Mouse (Mus musculus) layer of hippocampus, adult 9-11 months (tissue): ENCODE measurements around the gene Baiap3.

Source experiments
- DNase-seq: peaks from one replicate; pipeline ENCODE4 v3.0.0; 2022

Gene Baiap3

DNA sequence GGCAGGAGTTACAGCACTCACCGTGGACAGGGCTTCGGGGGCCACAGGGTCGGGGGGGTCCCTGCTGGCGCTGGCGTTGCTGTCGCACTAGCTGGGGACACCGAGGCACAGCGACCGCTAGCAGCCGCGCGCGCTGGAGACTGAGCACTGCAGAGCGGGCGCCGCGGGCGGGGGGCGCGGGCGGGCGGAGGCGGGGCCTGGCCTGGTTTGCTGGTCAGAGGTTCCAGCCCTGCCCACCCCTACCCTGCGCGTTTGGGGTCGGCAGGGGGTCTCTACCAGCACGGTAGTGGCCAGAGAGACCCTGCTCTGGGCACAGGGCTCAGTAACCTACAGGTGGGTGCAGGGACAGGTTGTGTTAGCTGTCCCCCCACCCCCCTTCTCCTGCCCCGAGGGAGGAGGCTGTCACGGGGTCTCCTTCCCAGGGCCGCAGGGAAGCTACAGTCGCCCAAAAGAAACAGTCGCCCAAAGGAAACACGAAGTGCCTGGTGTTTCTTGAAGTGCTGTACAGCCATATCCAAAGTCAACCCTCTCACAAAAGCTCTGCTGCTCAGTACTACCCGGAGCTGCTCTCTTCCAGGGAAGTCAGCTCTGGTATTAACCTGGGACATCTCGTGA lies at the start of gene Baiap3:
Gene Baiap3 (minus strand): TSS at position 225 of the 615 bp plus-strand sequence.
- DNase-seq, result no peak

DNA sequence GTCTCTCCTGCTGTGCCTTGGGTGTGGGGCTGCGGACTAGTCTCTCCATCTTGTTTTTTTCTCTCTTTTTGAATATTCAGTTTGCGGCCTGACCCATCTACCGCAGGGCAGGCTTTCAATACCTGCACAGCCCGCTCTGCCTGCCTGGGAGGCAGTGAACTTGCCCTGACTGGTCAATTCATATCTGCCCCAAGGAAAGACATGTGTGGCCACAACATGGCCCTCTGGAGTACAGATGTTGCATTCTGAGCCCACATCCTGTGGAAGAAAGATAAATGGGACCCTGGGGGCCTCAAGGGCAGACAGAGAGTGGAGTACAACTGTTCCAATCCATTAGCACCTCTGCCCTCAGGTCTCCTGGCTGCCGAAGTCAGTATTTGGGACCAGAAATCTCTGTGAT lies 41.9 kb upstream of the Baiap3 start, which contains the start of gene Prss34:
Gene Prss34 (plus strand): TSS at position 301 of the 400 bp plus-strand sequence.
- DNase-seq, result no peak

GRCm38 (mm10) chr17:25294111-25294510 lies 37.9 kb upstream of the Baiap3 start:
- DNase-seq, result no peak

- no peak for DNase-seq
Measured at GRCm38 (mm10) chr17:25293495-25293894, 37.3 kb upstream of the Baiap3 start.

- no peak for DNase-seq
Measured at GRCm38 (mm10) chr17:25290411-25290810, 34.2 kb upstream of the Baiap3 start.

DNA sequence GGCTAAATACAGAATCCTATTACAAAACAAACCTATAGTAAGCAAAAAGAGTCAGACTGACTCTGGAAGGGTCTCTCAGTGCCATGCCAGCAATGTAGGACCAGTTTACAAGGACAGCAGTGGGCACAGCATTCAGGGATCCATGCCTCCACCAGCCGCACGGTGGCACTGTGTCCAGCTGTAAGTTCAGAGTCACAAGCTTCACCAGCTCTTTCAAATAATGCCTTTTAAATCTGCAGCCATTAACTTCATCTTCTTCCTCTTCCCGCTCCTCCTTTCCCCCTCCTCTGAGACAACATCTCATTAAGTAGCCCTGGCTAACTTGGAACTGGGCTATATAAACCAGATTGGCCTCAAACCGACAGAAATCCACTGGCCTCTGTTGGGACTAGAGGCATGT lies 32.7 kb upstream of the Baiap3 start:
- DNase-seq, result no peak

DNA sequence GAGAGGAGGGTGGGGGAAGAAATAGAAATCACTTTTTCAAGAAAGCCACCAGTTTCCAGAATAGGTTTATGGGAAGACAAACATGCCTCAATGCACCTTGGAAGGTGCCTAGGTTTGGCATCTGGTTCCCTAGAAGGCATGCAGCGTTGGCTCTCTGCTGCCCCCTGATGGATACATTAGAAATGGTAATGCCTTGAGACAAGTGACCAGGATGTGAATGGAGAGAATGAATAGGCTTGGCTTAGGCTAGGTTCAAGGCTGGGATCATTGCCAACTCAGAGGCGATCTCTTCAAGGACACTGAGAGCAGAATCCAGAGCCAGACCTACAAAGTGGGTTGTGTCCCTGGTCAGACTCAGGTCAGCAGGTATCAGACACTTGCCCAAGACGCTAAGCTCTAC lies 28.9 kb upstream of the Baiap3 start:
- DNase-seq, result peak; percentile 36

GRCm38 (mm10) chr17:25282133-25282532 lies 26.0 kb upstream of the Baiap3 start:
- peak; percentile 39 for DNase-seq

DNA sequence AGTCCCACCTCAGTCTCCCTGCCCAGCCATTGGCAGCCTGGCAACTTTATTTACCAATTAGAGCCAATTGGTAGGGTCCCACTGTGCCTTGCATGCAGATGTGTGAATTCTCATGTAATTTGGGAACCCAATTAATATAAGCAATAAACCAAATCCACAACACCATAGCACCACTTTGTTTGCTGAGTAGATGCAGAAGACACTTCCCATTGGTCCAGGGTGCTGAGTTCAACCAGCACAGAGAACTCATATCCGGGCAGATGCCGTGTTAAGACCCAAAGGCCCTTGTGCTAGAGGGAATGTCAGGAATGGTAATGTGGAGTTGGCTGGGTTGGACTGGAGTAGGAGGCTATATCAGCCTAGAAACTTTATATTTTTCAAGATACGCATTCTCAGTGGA lies 19.7 kb upstream of the Baiap3 start:
- no peak for DNase-seq

GRCm38 (mm10) chr17:25274571-25275346 lies 18.6 kb upstream of the Baiap3 start, which contains the start of gene Ube2i:
TSS of gene Ube2i (minus strand) at chr17:25274622.
- no peak for DNase-seq

DNA sequence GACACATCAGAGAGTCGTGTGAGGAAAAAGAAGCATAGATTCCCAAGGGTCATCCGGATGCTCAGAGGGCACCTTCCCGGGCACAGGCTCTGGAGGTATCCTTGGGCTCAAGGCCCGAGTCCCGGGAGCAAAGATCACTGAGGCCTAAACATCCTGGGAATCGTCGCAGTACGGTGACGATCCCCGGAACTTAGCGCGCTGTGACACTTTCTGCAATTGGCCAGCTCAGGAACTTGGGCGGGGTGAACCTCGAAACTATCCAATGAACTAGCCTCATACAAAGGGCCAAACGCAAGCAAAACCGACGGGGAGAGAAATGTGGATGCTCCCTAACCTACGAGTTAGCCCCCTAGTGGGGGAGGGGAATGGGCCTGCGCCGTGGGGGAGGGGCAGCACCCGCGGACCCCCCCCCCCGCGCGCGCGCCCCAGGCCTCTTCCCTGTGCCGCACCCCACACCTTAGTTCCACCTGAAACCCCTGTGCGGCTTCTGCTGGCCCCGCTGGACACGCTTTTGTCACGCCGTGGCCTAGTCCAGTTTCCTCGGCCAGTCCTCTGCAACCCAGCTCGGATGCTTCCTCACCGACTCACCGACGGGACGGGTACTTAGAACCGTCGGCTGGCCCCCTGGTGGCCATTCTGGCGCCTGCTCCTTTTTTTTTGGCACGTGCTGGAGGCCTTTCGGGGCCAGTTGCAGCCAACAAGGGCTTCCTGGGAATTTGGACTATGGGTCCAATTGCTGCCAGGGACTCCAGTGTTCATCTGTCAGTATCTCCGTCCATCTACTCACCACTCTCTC lies 17.7 kb upstream of the Baiap3 start:
- peak; percentile 93 for DNase-seq

GRCm38 (mm10) chr17:25272951-25273705 lies 17.0 kb upstream of the Baiap3 start:
- DNase-seq, result peak; percentile 91

DNA sequence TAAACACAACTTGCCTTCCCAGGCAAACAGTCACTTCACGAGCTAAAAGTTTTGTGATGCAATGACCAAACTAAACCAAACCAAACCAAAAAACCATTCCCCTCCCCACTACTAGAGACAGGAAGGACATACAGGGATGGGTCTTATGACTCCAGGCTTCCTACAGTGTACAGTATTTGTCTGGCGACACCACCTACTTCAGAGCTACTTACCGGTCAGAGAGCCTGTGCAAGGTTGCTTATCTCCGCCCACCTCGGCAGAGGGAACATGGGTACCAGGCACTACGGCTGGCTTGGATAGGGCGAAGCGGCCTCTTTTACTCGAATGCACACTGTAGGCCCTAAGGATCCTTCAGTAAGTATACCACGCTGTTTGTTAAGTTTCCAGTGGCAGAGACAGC lies 16.2 kb upstream of the Baiap3 start:
- no peak for DNase-seq

- no peak for DNase-seq
Measured at GRCm38 (mm10) chr17:25270795-25271335, 14.7 kb upstream of the Baiap3 start.

GRCm38 (mm10) chr17:25264453-25264852 lies 8.3 kb upstream of the Baiap3 start:
- DNase-seq, result peak; percentile 37

GRCm38 (mm10) chr17:25257804-25258261 lies 1.7 kb upstream of the Baiap3 start:
- DNase-seq, result no peak

DNA sequence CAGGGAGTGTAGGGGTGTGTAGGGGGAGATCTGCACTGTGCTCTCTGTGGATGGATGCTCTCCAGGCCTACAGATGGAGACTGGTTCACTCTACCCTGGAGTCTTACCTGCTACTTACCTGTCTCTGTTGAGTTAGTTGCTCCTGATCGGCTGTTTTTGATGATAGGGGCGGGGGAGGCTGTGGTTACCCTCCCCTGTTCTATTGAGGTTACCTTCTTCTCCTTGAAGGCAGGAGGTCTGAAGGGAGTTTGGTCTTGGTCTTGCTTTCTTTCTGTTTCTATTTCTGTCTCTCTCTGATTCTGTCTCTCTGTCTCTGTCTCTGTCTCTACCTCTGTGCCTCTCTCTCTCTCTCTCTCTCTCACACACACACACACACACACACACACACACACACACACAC lies 1.1 kb downstream of the Baiap3 start:
- DNase-seq, result no peak

DNA sequence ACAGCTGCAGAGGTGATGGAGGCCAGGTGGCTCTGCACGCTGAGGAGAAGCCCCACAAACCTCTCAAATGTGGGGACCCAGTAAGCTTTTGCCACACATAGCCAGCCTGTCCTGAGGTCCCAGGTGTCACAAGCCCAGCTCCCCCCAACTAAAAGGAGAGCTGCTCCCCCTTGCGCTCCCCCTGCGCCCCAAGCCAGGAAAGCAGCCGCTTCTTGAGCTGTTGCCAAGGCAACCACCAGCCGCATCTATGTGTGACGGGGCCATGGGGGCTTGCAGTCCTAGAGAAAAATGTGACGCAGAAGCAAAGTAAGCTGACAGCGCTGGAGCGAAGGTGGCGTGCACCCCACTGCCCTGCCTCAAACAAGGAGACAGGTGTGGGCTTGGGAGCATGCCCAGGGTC lies 2.4 kb downstream of the Baiap3 start:
- no peak for DNase-seq

- DNase-seq, result no peak
Measured at GRCm38 (mm10) chr17:25252643-25253042, 3.5 kb downstream of the Baiap3 start.

GRCm38 (mm10) chr17:25250181-25250835 lies 5.9 kb downstream of the Baiap3 start:
- DNase-seq, result no peak

DNA sequence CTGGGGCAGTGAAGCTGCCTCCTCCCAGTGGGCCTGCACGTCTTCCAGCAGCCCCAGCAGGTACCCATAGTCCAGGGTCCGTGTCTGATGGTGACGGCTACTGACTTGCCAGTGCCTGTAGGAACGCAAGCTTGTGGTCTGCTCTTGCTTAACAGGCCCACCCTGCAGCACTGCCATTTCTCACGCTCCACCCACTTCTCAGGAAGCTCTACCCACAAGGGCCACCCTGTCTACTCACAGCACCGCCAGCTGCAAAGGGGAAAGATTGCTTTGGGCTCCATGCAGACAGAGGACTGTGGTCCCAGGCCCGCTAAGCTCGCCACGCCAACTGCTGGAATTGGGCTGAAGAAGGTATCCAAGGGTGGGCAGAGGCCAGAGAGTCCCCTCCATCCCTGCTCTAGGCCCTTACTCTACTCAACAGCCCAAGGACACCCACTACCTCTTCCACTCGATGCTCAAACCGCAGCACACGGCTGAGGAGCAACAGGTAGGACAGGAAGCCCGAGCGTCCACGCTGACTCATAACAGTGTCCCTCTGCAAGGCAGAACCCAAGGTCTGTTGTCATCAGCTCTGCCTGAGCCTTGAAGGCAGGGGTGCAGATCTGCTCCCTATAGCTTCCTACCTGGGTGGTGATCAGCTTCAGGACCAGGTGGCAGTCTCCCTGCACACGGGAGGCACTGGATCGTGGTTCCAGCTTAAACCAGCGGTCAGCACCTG lies 8.0 kb downstream of the Baiap3 start:
- no peak for DNase-seq
